Mouse (Mus musculus): ENCODE results near the gene Bmp2k.

GRCm38 (mm10) chr5:96999601-97000000, 2.1 kb downstream of the Bmp2k start:
- no peak for TF ChIP-seq CTCF (IDR thresholded peaks at IDR 0.05; ENCODE audit: low read depth)
- no peak for TF ChIP-seq EP300 (IDR thresholded peaks at IDR 0.05; ENCODE audit: low read depth)
